Mouse (Mus musculus) skeletal muscle tissue, adult 2 months (tissue): ENCODE measurements around the gene Rasgrf2.

Source experiments
- DNase-seq: peaks from one replicate; pipeline ENCODE4 v3.0.0-alpha.2; 2012; ENCODE audit warnings: low read depth, low spot score

Rasgrf2 gene

GRCm38 (mm10) chr13:92041584-92042563, 89.6 kb downstream of the Rasgrf2 start:
- no peak for DNase-seq

GRCm38 (mm10) chr13:92030364-92031057, 100.9 kb downstream of the Rasgrf2 start:
- DNase-seq: peak; percentile 10

GRCm38 (mm10) chr13:92029666-92030065, 101.8 kb downstream of the Rasgrf2 start:
- DNase-seq: no peak

- DNase-seq: peak; percentile 5
Observed at GRCm38 (mm10) chr13:92027951-92028350, 103.5 kb downstream of the Rasgrf2 start.

DNA sequence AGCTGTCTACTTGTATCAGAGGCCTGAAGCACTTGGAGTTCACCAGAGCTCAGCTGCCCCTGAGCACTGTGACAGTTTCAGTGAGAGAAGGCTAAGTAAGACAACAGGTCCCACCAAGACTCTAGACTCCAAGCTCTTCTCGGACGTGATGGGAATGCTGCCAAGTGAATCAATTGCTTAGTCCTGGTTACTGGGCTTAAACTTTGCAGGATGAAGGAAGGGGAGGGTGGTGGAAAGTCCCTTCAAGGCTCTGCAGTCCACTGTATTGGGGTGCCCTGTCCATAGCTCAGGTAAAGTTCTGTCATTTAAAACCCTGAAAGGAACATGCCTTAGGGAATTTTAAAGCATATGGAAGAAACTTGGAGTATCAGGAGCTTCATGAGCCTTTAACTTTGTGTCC, 104.8 kb downstream of the Rasgrf2 start:
- DNase-seq: no peak

DNA sequence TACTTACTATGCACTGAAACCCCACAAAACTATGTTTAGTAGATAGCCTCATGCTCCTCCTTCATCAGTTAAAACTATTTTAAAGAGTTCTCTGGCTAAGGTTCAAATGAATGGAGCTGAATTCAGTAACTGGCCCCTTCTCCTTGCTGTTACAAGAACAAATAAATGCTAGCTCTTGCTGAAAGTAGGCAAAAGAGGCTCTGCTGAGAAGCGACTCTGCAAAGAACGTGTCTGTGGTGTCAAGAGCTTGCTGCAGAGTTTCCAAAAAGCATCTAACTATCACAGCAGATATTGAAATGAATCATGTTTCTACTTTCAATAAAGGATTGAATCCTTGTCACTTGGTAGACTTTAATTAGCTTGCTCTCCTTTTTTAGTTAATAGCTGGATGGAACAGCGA, 106.3 kb downstream of the Rasgrf2 start:
- DNase-seq: no peak

DNA sequence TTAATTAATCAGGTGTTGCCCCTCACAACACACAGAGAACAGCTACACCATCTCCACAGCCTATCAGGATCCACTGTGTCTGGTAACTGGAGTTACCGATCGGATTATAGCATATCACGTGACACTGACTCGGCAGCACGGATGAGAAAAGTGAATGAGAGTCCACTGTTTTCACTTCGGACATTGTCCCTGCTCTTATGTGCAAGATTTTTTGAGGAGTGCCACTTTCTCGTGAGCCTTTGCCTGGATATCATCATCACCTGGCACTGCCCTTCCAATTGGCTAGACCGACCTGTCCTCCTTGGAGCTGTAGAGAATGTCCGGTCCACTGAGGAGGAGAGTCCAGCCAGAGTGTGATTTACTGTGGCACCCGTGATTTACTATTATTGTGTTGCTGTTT, 109.3 kb downstream of the Rasgrf2 start:
- DNase-seq: no peak

DNA sequence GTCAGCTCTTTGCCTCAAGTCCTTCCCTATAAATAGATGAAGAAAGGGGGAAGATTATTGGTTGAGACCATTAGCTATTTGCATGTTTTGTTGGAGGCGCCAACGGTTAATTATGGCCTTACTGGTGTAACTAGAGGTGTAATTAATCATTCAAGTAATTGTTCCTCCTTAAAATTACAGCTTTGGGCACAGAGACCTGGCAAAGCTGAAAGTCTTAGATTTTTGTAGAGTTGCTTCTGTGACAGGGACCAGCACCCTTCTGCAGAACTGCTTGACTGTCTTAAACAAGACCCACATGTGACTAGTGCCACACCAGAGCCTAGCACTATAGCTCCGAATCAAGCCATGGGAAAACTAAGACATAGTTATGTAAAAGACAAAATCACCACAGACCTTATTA, 134.5 kb downstream of the Rasgrf2 start:
- no peak for DNase-seq

DNA sequence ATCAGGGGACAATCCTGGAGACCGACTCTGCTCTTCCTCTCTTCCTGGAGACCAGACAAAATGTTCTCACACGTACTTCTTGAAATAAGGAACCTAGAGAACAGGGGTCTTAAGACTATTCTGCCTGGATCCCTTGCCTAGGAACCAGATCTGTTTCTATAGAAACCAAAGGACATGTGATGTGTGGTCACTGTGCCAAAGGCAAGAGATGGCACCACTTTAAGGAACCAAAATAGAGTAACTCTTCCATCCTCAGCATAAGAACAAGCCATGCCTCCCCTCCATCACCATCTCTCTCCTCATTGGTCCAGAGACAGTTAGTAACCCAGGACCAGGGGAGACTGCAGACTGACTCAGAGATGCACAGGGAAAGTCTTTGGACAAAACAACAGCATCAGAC, 140.0 kb downstream of the Rasgrf2 start:
- DNase-seq: no peak

- DNase-seq: no peak
Observed at GRCm38 (mm10) chr13:91990709-91991284, 140.7 kb downstream of the Rasgrf2 start.

DNA sequence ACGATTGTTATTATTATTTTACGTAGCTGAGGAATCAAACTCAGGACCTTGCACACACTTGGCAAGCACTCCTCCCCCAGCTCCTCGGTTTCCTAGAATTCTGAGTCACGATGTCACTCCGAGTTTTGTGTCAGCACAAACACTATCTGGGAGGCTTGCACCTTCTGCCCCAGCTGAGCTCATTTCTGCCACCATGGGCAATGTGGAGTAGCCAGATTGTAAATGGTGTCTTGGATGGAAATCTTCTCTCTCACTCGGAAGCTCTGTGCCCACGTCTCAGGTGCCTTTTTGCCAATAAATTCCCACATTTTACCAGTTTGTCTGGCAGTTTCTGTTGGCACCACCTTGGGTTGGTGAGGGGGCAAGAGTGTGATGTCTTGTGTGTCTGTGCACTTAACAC, 143.1 kb downstream of the Rasgrf2 start:
- no peak for DNase-seq

DNA sequence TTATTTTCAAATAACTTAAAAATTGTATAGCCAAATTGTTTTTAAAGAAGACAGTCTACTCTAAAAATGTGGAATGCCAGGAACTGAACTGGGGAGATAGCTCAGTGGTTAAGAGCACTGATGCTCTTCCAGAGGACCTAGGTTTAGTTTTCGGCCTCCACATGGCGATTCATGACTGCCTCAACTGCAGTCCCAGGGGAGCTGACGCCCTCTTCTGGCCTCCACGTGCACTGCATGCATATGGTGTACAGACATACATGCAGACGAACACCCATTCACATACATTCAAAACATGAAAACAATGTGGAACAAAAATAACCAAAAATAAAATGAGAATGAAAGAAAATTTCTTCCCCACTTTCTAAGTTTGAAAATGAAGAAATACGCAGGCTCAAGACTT, 144.5 kb downstream of the Rasgrf2 start:
- no peak for DNase-seq

DNA sequence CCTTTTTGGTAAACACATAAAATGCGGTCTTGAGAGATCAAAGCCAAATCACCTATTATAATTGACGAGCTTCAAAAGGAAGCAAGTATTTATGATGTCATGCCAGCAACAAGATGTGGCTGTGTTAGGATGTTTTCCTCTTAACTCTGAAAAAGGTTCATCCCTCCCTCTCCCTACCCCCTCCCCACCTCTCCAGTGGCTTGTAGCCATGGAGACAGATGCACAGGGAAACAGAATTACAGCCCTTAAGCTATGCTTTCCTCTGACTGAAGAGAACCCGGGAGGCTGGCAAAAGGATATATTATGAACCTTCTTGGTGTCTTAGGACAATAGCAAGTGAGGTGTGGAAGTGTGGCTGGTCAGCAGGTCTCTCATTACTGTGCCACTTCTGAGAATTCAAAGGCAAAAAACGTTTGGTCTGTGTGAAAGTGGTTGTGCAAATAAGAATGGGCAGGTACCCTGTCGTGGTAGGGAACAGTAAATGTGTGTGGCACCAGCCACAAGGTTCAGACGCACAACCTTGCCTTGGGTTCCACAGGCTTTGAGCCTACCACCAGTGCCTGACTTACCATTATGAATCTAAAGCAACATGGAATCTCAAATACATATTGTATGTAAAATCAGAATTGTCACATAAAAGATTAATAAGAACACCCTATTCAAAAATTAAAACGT, 145.4 kb downstream of the Rasgrf2 start:
- no peak for DNase-seq

- DNase-seq: no peak
Observed at GRCm38 (mm10) chr13:91985019-91985418, 146.4 kb downstream of the Rasgrf2 start.

- DNase-seq: no peak
Observed at GRCm38 (mm10) chr13:91982080-91982479, 149.4 kb downstream of the Rasgrf2 start.

DNA sequence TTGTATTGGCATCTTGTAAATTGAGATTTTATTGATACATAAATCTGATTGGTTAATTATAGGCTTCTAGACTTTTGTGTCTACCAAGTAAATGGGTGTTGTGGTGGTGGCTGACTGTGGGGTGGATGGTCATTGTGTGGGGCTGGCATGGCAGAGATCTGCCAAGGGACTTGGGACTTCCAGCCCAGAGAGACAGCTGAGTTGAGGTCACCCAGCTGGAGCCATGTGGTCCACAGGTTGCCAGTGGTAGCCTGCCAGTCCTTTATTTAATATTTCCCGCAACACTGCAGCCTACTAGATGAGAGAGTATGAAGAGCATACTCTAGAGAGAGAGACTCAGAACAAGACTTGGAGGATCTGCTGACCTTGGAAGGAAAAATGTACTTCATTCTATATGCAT, 150.0 kb downstream of the Rasgrf2 start:
- no peak for DNase-seq

DNA sequence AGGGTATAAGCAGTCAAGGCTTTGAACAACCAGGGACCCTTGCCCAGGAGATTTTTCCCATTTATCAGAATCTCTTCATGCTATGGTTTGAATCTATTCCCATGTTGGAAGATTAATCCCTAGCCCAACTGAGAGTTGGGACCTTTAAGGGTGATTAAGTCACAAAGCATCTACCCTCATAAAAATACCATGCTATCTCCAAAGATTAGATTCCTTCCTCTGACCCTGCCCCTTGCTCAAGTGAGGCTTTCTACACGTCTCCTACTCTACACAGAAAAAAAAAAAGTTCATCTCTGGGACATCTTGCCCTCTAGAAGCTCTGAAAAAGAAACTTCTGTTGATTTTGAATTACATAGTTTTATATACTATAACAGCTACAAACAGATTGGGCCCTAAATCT, 154.5 kb downstream of the Rasgrf2 start:
- DNase-seq: no peak

DNA sequence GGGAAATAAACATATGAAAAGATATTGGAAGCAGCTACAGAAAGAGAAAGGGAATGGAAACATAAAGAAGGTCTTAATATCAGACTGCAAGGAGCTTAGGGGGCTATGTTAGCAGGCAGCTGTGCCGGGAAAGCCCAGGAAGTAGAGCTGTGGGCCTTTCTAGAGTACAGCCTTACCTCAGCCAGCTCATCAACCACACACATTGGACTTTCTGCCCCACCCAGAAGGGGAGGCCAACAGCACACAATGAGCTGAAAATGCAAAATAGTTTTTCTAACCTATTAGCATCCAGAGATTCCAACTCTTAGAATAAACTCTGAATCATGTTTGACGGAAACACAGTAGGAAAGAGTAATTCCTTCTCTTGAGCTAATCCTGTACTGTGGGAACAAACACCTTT, 154.9 kb downstream of the Rasgrf2 start:
- DNase-seq: no peak

- no peak for DNase-seq
Observed at GRCm38 (mm10) chr13:91974154-91974553, 157.3 kb downstream of the Rasgrf2 start.

DNA sequence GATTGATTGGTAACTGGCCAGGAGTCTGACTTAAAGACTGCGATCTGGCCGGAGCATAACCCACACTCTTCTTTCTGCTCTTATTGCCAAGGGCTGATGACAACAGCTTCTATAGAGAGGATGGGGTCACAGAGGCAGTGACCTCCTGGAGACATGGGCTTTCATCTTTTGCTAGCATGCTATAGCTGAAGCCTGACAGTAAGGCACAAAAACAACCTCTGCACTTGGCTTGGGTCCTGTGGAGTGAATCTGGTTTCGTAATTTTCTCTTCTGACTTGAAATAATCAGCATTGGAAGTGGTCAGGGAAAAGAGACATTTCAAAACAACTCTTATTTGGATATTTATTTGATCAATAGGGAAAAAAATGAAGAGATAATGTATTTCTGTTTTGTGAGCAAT, 160.2 kb downstream of the Rasgrf2 start:
- DNase-seq: no peak

- no peak for DNase-seq
Observed at GRCm38 (mm10) chr13:91956474-91956873, 175.0 kb downstream of the Rasgrf2 start.

- DNase-seq: no peak
Observed at GRCm38 (mm10) chr13:91955646-91956045, 175.8 kb downstream of the Rasgrf2 start.
